Mouse (Mus musculus): ENCODE data around the gene Serp2.

- TF ChIP-seq CTCF (IDR thresholded peaks at IDR 0.05; ENCODE audit: borderline replicate concordance, control insufficient read depth, extremely low read depth, insufficient read depth, low read length, poor library complexity): no peak
- no peak for TF ChIP-seq POLR2A (IDR thresholded peaks at IDR 0.05; ENCODE audit: control insufficient read depth, extremely low read depth, insufficient read depth, low read length, poor library complexity)
Observed at GRCm38 (mm10) chr14:76518217-76518616, 38.5 kb downstream of the Serp2 start.

Data from thymus, adult 2 months (tissue).